Mouse (Mus musculus) midbrain, embryonic 10.5 days (tissue): ENCODE data around the gene Ppm1b. TPM values are rescaled to one million over a fixed set of nuclear protein-coding genes. Genes with fewer than 3 reads are reported as not detected.

ENCODE experiments used
- DNase-seq: peaks from one replicate; pipeline ENCODE4 v3.0.0-alpha.2; 2017; ENCODE audit warnings: low spot score
- H3K27ac ChIP-seq: fragments of 300-500 bp; sonication (generic); replicated peaks from 2 replicates; pipeline ENCODE4 v1.5.1; 2016; ENCODE audit warnings: mild to moderate bottlenecking
- H3K27me3 ChIP-seq: fragments of 300-500 bp; sonication (generic); 2 replicates; pipeline ENCODE4 v1.6.1; 2016; ENCODE audit warnings: low read depth, mild to moderate bottlenecking; ENCODE audit not compliant: poor library complexity, severe bottlenecking
- H3K36me3 ChIP-seq: fragments of 300-500 bp; sonication (generic); 2 replicates; pipeline ENCODE4 v1.6.1; 2016; ENCODE audit warnings: mild to moderate bottlenecking, moderate library complexity
- H3K4me1 ChIP-seq: fragments of 300-500 bp; sonication (generic); 2 replicates; pipeline ENCODE4 v1.6.1; 2016
- H3K4me3 ChIP-seq: fragments of 300-500 bp; sonication (generic); 2 replicates; pipeline ENCODE4 v1.5.1; 2016; ENCODE audit warnings: mild to moderate bottlenecking, moderate library complexity
- H3K9me3 ChIP-seq: fragments of 300-500 bp; sonication (generic); replicated peaks from 2 replicates; pipeline ENCODE4 v1.6.1; 2016; ENCODE audit warnings: mild to moderate bottlenecking
- WGBS: fragments of 180-500 bp; shearing (Covaris S2); methylation state at CpG from one replicate; pipeline ENCODE4 v1.1.7; 2016; 5-methylcytosine and 5-hydroxymethylcytosine counted together
- polyA plus RNA-seq: library from polyadenylated mRNA; unstranded; fragments of >200 nt; fragmentation: Nextera tagmentation; extraction: Ambion mirVana; gene quantifications from 2 replicates; pipeline ENCODE4 v1.2.1, GENCODE M21; 2016

Ppm1b gene
- polyA plus RNA-seq, 1 experiment from 2014 or later = 58.0 TPM

GRCm38 (mm10) chr17:85059136-85059535, 102.6 kb downstream of the Ppm1b start:
- Histone ChIP-seq H3K27me3 (no peaks in the 10 kb centered on the region), H3K4me3 (no peak overlapping the region), H3K36me3 (peaks cover 24% of the 10 kb centered on the region), H3K4me1 (peaks cover 6% of the 10 kb centered on the region; the same call in 1 of the 2 replicates), H3K27ac (no peak overlapping the region), H3K9me3 (no peaks in the 10 kb centered on the region)
- no peak for DNase-seq
- WGBS = 92% methylated on average over 6 of the region's 6 CpGs

GRCm38 (mm10) chr17:85063560-85063959, 107.0 kb downstream of the Ppm1b start:
- 89% methylated on average over 7 of the region's 7 CpGs for WGBS
- no peak overlapping the region for H3K27ac ChIP-seq
- peaks cover 64% of the 10 kb centered on the region for H3K36me3 ChIP-seq
- H3K27me3 ChIP-seq = no peaks in the 10 kb centered on the region
- no peak overlapping the region for H3K4me3 ChIP-seq
- H3K9me3 ChIP-seq = no peaks in the 10 kb centered on the region
- H3K4me1 ChIP-seq = no peaks in the 10 kb centered on the region
- DNase-seq = no peak

GRCm38 (mm10) chr17:85067331-85067730, 110.8 kb downstream of the Ppm1b start:
- Histone ChIP-seq H3K9me3 (no peaks in the 10 kb centered on the region), H3K4me1 (peaks cover 10% of the 10 kb centered on the region), H3K27ac (no peak overlapping the region), H3K27me3 (no peaks in the 10 kb centered on the region), H3K36me3 (peaks cover 87% of the 10 kb centered on the region), H3K4me3 (no peak overlapping the region)
- no peak for DNase-seq
- 97% methylated on average over 7 of the region's 7 CpGs for WGBS

GRCm38 (mm10) chr17:85070658-85071057, 114.1 kb downstream of the Ppm1b start:
- H3K27ac ChIP-seq = no peak overlapping the region
- peaks cover 69% of the 10 kb centered on the region for H3K36me3 ChIP-seq
- no peaks in the 10 kb centered on the region for H3K27me3 ChIP-seq
- H3K4me3 ChIP-seq = no peak overlapping the region
- DNase-seq = no peak
- WGBS = 92% methylated on average over 6 of the region's 6 CpGs
- no peaks in the 10 kb centered on the region for H3K9me3 ChIP-seq
- H3K4me1 ChIP-seq = peaks cover 20% of the 10 kb centered on the region

GRCm38 (mm10) chr17:85071088-85071775, 114.7 kb downstream of the Ppm1b start:
- Histone ChIP-seq H3K36me3 (peaks cover 69% of the 10 kb centered on the region), H3K4me3 (no peak overlapping the region), H3K9me3 (no peaks in the 10 kb centered on the region), H3K27ac (no peak overlapping the region), H3K4me1 (peaks cover 20% of the 10 kb centered on the region), H3K27me3 (no peaks in the 10 kb centered on the region)
- WGBS = 92% methylated on average over 8 of the region's 8 CpGs
- no peak for DNase-seq

GRCm38 (mm10) chr17:85072383-85072782, 115.8 kb downstream of the Ppm1b start:
- Histone ChIP-seq H3K27ac (no peak overlapping the region), H3K36me3 (peaks cover 69% of the 10 kb centered on the region), H3K4me1 (peaks cover 20% of the 10 kb centered on the region), H3K4me3 (no peak overlapping the region), H3K9me3 (no peaks in the 10 kb centered on the region), H3K27me3 (no peaks in the 10 kb centered on the region)
- DNase-seq = no peak
- 55% methylated on average over 11 of the region's 11 CpGs for WGBS

GRCm38 (mm10) chr17:85073214-85073613, 116.7 kb downstream of the Ppm1b start:
- WGBS = 75% methylated on average over 7 of the region's 7 CpGs
- no peak overlapping the region for H3K4me3 ChIP-seq
- H3K27ac ChIP-seq = no peak overlapping the region
- no peaks in the 10 kb centered on the region for H3K9me3 ChIP-seq
- peaks cover 73% of the 10 kb centered on the region for H3K36me3 ChIP-seq
- H3K4me1 ChIP-seq = peaks cover 20% of the 10 kb centered on the region
- no peaks in the 10 kb centered on the region for H3K27me3 ChIP-seq
- no peak for DNase-seq

Other genes starting within 250 kb of the Ppm1b start
- 49.4 and 50.4 TPM in 2 replicates for gene Lrpprc, start 166.0 kb upstream of the Ppm1b start, polyA plus RNA-seq
- gene Slc3a1, start 71.6 kb downstream of the Ppm1b start, polyA plus RNA-seq = 0.23 and 0.40 TPM in 2 replicates
- gene Prepl, start 133.5 kb downstream of the Ppm1b start, polyA plus RNA-seq = 30.9 and 40.9 TPM in 2 replicates
- gene Camkmt, start 133.8 kb downstream of the Ppm1b start, polyA plus RNA-seq = 12.1 and 13.3 TPM in 2 replicates